Mouse (Mus musculus) brain, embryonic 14.5 days (tissue): ENCODE data around the gene Srrm2. TPM values are rescaled to one million over a fixed set of nuclear protein-coding genes. Genes with fewer than 3 reads are reported as not detected.

Experiments
- DNase-seq: peaks from one replicate; pipeline ENCODE4 v3.0.0-alpha.2; 2011; ENCODE audit warnings: low read depth
- CTCF ChIP-seq: fragments of 200-500 bp; IDR thresholded peaks from 2 replicates; pipeline ENCODE4 v1.5.1; 2012; ENCODE audit warnings: inconsistent platforms, mild to moderate bottlenecking, moderate library complexity, borderline replicate concordance; ENCODE audit not compliant: insufficient read depth, insufficient read length; ENCODE audit errors: extremely low read depth
- POLR2A ChIP-seq: fragments of 200-500 bp; IDR thresholded peaks from 2 replicates; pipeline ENCODE4 v1.6.1; 2012; ENCODE audit warnings: mild to moderate bottlenecking, inconsistent platforms, borderline replicate concordance; ENCODE audit not compliant: poor library complexity, insufficient read depth, insufficient read length, severe bottlenecking; ENCODE audit errors: extremely low read depth
- polyA plus RNA-seq: library from polyadenylated mRNA; depleted of rRNA; stranded (reverse); fragments of >200 nt; gene quantifications from 2 replicates; pipeline ENCODE4 v1.2.3, GENCODE M21; 2012

The Srrm2 gene
- polyA plus RNA-seq, 1 experiment, result 826 TPM

DNA sequence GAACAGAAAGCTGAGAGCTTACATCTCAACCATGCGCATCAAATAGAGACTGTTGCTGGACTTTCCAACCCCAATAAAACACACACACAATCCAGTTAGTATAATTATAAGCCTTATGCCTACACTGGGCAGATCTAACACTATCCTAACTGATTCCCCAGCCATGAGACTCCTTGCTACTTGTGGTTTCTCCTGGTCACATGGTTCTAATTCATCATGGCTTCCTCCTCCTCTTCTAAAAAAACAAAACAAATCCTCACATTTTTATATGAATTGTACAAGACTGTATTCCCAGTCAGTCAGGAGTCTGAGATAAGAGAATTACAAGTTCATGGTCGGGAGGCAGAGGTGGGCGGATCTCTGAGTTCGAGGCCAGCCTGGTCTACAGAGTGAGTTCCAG lies 1.4 kb upstream of the Srrm2 start:
- DNase-seq, result no peak
- TF ChIP-seq POLR2A, result no peak
- TF ChIP-seq CTCF, result no peak

DNA sequence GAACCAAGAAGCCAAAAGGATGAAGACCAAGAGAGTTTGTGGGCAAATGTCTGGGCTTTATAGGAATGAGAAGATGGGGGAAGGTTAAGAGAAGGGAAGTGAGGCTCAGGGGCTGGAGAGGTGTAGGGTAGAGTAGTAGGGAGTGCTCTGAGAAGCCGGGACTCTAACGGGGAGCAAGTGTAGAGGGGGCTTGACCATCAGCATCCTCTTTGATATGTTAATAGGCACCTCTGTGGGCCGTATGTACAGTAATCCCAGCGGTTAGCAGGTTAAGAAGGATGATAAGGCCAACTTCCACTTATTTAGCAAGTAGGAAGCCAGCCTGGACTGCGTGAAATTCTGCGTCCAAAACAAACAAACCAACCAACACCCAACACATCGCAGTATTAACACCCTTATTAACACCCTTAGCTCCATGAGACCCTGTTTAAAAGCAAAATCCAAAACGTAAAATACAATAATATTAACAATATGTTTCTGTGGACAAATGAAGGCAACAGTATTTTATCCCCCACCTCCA lies 523 bp upstream of the Srrm2 start:
- TF ChIP-seq POLR2A, result no peak
- no peak for TF ChIP-seq CTCF
- peak; percentile 23 for DNase-seq

DNA sequence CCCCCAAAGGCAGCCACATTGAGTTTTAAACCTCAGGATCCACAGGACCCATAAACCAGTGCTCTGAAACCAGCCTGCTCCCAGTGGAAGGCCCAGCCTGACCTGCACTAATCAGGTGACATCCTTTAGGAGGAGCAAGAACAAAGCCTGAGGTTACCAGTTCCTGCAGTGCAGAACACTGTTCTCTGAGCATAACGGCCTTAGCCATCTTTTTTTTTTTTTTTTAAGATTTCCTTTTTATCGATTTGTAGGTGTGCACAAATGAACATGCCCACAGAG lies 686 bp downstream of the Srrm2 start:
- TF ChIP-seq CTCF (no peak), POLR2A (no peak)

DNA sequence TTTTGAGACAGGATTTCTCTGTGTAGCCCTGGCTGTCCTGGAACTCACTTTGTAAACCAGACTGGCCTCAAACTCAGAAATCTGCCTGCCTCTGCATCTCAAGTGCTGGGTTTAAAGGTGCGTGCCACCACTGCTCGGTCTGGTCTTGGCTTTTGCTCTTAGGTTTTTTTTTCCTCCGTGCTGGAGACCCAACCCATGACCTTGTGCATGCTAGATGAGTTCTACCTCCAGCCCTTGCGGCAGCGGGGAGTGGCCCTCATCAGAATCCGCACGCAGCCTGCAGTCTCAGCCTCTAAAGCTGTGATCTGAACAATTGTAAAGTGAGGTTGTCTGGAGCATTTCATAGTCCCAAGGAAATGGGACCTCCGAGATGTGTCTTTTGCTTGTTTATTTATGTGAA lies 5.0 kb downstream of the Srrm2 start:
- TF ChIP-seq POLR2A (no peak), CTCF (no peak)

More for the DNA sequence above, 686 bp downstream of the Srrm2 start:
- DNase-seq, result no peak

DNA sequence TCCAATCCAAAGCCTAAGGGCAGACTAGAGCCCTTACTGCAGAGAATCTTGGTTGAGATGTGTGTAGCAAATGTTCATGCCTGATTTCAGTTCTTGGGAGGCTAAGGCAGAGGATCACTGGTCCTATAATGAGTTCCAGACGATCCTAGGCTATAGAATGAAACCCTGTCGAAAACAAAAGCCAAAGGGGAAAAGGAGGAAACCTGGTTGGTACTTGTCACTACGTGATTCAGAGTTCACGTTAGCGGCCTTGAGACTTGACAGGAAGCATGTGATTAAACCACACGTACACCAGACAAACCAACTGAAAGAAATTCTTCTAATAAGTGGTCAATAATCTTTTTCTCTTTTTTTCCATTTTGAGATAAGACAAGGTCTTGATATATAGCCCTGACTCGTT lies 7.0 kb downstream of the Srrm2 start:
- TF ChIP-seq CTCF, result no peak
- no peak for TF ChIP-seq POLR2A
- no peak for DNase-seq

More for the DNA sequence above, 5.0 kb downstream of the Srrm2 start:
- no peak for DNase-seq

DNA sequence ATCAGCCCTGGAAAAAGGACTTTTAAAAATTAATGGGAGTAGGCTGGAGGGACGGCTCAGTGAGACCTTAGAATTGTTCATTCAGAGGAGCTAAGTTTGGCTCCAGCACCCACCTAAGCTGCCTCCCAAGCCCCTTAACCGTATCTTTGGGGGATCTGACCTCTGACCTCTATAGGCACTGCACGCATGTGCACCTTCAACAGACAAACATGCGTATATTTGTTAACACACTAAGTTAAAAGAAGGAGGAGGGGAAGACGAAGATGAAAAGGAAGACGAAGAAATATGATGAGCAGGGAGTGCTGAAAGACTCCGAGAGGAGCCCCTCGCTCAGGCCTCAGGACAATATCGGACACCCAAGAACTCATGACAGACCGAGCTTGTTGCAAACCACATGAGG lies 11.3 kb downstream of the Srrm2 start:
- no peak for DNase-seq

DNA sequence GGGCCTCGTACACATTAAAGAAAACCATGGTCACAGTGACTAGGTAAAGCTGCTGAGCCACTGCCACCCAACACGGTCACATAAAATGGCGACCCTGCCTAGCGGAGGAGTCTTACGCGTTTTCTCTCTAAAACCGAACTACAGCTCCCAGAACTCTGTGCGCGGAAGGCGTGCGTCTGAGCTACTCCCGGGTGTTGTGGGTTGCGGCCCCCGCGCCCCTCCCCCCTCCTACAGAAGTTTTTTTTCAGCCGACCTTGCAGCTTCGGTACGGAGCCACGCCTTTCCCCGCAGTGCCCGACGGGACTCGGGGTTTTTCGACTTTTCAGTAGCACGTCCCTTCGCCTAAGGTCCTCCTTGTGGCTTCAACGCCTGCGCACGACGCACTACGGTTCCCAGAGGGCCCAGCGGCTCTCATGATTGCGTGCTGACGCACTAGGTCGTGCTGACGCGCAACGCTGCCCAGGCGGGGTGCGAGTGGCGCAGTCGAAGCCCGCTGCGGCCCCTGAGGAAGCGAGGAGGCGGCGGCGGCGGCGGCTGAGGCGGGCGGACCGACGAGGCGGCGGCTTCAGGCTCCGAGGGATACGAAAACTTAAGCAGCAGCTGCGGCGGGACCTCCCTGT lies 12.5 kb downstream of the Srrm2 start:
- DNase-seq, result peak; percentile 100
- TF ChIP-seq CTCF (no peak), POLR2A (peak; percentile 94)

More for the DNA sequence above, 11.3 kb downstream of the Srrm2 start:
- TF ChIP-seq POLR2A (no peak), CTCF (no peak)

DNA sequence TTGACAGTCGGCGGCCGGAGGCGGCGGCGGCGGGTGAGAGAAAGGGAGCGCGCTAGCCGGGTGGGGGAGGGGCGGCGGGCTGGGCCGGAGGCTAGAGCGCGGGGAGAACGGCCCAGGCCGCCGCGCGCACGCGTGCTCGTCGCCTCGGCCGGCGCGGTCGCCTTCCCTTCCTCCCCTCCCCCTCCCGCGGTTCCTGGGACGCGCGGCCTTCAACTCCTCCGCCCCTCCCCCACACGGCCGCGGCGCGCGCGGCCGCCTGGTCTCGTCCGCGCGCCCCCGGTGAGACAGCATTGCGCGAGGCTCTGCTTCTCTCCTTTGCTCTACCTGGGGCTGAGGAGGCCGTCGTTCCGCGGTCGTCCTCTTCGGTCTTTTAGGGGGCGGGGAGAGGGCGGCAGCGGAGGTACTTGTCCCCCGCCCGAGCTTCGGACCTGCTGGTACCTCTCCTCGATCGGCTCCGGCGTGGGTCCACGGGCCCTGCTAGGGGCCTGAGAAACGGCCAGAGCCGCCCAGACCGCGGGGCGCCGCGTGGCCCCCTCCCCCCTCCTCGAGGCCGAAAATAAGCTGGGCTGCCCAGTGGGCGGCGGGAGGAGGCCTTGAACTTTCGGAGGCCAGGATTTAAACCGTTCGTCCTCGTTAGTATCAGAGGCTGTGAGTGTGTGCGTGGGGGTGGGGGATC lies 13.2 kb downstream of the Srrm2 start:
- no peak for TF ChIP-seq CTCF
- no peak for TF ChIP-seq POLR2A
- peak; percentile 94 for DNase-seq

DNA sequence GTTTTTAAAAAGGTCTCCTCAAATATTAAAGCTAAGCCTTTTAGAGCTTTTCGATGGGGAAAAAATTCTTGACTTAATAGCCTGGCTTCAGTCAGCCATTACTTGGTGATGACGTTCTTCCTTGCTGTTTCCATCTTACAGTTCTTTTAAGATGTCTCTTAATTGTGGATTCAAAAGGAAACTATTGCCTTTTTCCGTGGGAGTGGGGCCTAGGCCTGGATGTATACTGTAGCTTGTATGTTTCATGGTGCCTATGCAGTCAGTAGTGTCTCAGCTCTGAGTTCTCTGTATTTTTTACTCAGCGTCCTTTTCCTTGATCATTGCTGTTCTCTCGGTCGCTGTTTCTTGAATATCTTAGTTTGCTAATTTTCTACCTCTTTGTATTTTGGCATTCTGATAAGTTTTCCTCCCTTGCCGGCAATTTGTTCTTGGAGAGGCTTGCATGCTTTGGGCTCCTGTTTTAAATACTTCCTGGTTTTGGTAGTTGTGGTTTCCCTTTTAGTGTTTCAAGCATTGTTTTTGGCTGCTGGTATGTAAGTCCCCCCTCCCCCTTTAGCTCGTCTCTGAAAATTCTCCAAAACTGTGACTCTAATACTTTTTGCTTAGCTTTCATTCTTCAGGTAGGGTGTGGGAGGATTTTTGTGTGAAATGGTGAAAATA lies 14.2 kb downstream of the Srrm2 start:
- TF ChIP-seq POLR2A (no peak), CTCF (no peak)
- DNase-seq, result no peak

DNA sequence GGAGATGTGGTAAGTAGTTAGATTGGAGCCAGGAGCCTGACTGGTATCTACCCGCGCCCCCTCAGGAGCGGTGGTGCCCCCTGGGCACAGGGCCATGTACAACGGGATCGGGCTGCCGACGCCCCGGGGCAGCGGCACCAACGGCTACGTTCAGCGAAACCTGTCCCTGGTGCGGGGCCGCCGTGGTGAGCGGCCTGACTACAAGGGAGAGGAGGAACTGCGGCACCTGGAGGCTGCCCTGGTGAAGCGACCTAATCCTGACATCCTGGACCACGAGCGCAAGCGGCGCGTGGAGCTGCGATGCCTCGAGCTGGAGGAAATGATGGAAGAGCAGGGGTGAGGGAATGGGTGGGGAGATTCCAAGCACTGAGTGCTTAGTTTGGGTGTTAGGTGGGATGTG lies 16.5 kb downstream of the Srrm2 start:
- no peak for DNase-seq
- TF ChIP-seq CTCF (no peak), POLR2A (no peak)

DNA sequence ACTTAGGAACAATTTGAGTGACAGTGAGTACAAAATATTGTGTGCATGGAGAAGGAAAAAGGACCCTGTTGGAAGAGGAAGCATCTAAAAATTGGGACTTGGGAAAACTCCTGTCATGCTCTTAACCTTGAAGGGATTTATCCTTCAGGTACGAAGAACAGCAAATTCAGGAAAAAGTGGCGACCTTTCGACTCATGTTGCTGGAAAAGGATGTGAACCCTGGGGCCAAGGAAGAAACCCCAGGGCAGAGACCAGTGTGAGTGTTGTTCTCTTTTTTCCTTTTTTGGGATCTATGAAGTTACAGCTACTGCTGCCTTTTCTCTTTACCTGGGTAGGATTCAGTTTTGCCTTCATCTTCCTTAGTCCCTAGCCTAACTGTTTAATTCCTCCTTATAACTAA lies 17.6 kb downstream of the Srrm2 start:
- no peak for DNase-seq
- TF ChIP-seq CTCF, result no peak
- no peak for TF ChIP-seq POLR2A
